ENCODE assay signal across 8 mouse cellular contexts in the genomic region with DNA sequence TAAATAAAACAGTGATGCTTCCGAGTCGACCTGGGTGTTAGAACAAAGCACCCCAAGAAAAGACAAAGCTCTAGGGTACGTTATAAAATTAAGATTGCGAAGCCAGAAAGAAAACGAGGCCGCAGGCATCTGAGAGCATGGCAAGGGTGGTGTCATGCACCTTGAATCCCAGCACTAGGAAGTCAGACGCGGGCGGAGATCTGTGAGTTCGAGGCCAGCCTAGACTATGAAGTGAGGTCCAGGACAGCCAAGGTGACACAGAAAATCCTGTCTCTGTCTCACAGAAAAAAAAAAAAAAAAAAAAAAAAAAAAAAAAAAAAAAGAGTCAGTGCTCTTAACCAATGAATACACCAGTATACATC. TPM values are rescaled to one million over a fixed set of nuclear protein-coding genes. Genes with fewer than 3 reads are reported as not detected.
DNase-seq lines count a peak whose midpoint lies in the region; ATAC-seq and TF ChIP-seq lines count a peak whose summit lies in the region.

No protein-coding gene starts in this region.

- ATAC-seq in heart, embryonic 13.5 days (ENCODE audit: extremely low read depth, insufficient number of reproducible peaks, low FRiP score, low TSS enrichment) = peak; percentile 2; the same call in 1 of the 2 replicates
- ATAC-seq in common myeloid progenitor, adult 5-6 weeks (replicated peaks; ENCODE audit: low read depth, poor library complexity, severe bottlenecking) = peak; percentile 5
- ATAC-seq in hindbrain, embryonic 12.5 days (ENCODE audit: low FRiP score) = peak; percentile 36; the same call in 1 of the 2 replicates
- peak; percentile 0; the same call in 1 of the 2 replicates for ATAC-seq in lung, postnatal 0 days
- peak; percentile 2; the same call in 1 of the 2 replicates for ATAC-seq in stomach, embryonic 15.5 days (ENCODE audit: insufficient read depth, low FRiP score, low read depth)

- peak overlapping the region; percentile 95; the same call in 1 of the 2 replicates for H3K27ac ChIP-seq in heart, embryonic 13.5 days (replicated peaks)
- H3K27ac ChIP-seq in hindbrain, embryonic 12.5 days = no peak overlapping the region
- no peak overlapping the region for H3K27ac ChIP-seq in lung, postnatal 0 days (ENCODE audit: low read length)
- 0 out of 2 replicates have a peak overlapping the region, but pooled peaks have one; percentile 51 for H3K27ac ChIP-seq in stomach, embryonic 15.5 days

- H3K27me3 ChIP-seq in heart, embryonic 13.5 days (replicated peaks) = no peaks in the 10 kb centered on the region
- H3K27me3 ChIP-seq in C2C12 (ENCODE audit: control insufficient read depth, insufficient read depth, insufficient read length) = no peaks in the 10 kb centered on the region
- H3K27me3 ChIP-seq in hindbrain, embryonic 12.5 days = no peaks in the 10 kb centered on the region
- no peaks in the 10 kb centered on the region for H3K27me3 ChIP-seq in lung, postnatal 0 days (replicated peaks; ENCODE audit: insufficient read depth, low read length)
- no peaks in the 10 kb centered on the region for H3K27me3 ChIP-seq in stomach, embryonic 15.5 days (replicated peaks)

- H3K79me3 ChIP-seq in C2C12 (ENCODE audit: low read depth) = peaks cover 30% of the 10 kb centered on the region

- 9% methylated on average over 10 of the region's 10 CpGs for WGBS in heart, embryonic 13.5 days
- WGBS in hindbrain, embryonic 12.5 days = 14% methylated on average over 10 of the region's 10 CpGs
- WGBS in lung, postnatal 0 days = 6% methylated on average over 10 of the region's 10 CpGs
- WGBS in stomach, embryonic 15.5 days = 8% methylated on average over 10 of the region's 10 CpGs

- H3K79me2 ChIP-seq in C2C12 (ENCODE audit: control insufficient read depth, insufficient read depth) = peaks cover 42% of the 10 kb centered on the region

- H3K9me3 ChIP-seq in heart, embryonic 13.5 days = peaks cover 12% of the 10 kb centered on the region
- no peaks in the 10 kb centered on the region for H3K9me3 ChIP-seq in hindbrain, embryonic 12.5 days (replicated peaks)
- no peaks in the 10 kb centered on the region for H3K9me3 ChIP-seq in lung, postnatal 0 days (ENCODE audit: low read length)
- no peaks in the 10 kb centered on the region for H3K9me3 ChIP-seq in stomach, embryonic 15.5 days

- H3K9ac ChIP-seq in heart, embryonic 13.5 days = peak overlapping the region; percentile 79
- H3K9ac ChIP-seq in hindbrain, embryonic 12.5 days = 0 out of 2 replicates have a peak overlapping the region, but pooled peaks have one; percentile 35
- H3K9ac ChIP-seq in lung, postnatal 0 days (replicated peaks; ENCODE audit: low read depth) = no peak overlapping the region
- H3K9ac ChIP-seq in stomach, embryonic 15.5 days = no peak overlapping the region

- H3K4me3 ChIP-seq in heart, embryonic 13.5 days = peak overlapping the region; percentile 85
- peak overlapping the region; percentile 25 for H3K4me3 ChIP-seq in C2C12 (ENCODE audit: insufficient read depth, poor library complexity, severe bottlenecking)
- peak overlapping the region; percentile 99 for H3K4me3 ChIP-seq in hindbrain, embryonic 12.5 days
- peak overlapping the region; percentile 38 for H3K4me3 ChIP-seq in lung, postnatal 0 days (ENCODE audit: low read depth, low read length)
- peak overlapping the region; percentile 97 for H3K4me3 ChIP-seq in stomach, embryonic 15.5 days (replicated peaks)

- TF ChIP-seq CTCF in C2C12 (IDR thresholded peaks at IDR 0.05; ENCODE audit: control insufficient read depth, insufficient read depth, insufficient read length) = no peak
- TF ChIP-seq CTCF in lung, postnatal 0 days (IDR thresholded peaks at IDR 0.05) = no peak

- H3K4me1 ChIP-seq in heart, embryonic 13.5 days = peaks cover 24% of the 10 kb centered on the region
- H3K4me1 ChIP-seq in hindbrain, embryonic 12.5 days = peaks cover 20% of the 10 kb centered on the region
- peaks cover 15% of the 10 kb centered on the region for H3K4me1 ChIP-seq in lung, postnatal 0 days (ENCODE audit: insufficient read depth, low read depth, low read length)
- H3K4me1 ChIP-seq in stomach, embryonic 15.5 days = peaks cover 11% of the 10 kb centered on the region

- TF ChIP-seq EP300 in lung, postnatal 0 days (IDR thresholded peaks at IDR 0.05) = no peak

- intact Hi-C loops in heart, postnatal 36 days (cut with DNase I) = loop anchor here (1.0 to 2.0 kb wide), 2 partner anchors 19 to 45 kb away; a partner anchor contains a TSS

- H3K4me2 ChIP-seq in heart, embryonic 13.5 days = peak overlapping the region; percentile 97
- H3K4me2 ChIP-seq in hindbrain, embryonic 12.5 days (replicated peaks) = peak overlapping the region; percentile 48
- H3K4me2 ChIP-seq in lung, postnatal 0 days (replicated peaks; ENCODE audit: low read depth, low read length) = peak overlapping the region; percentile 89
- peak overlapping the region; percentile 59 for H3K4me2 ChIP-seq in stomach, embryonic 15.5 days

- H3K36me3 ChIP-seq in heart, embryonic 13.5 days = peaks cover 15% of the 10 kb centered on the region
- peaks cover 5% of the 10 kb centered on the region for H3K36me3 ChIP-seq in C2C12 (ENCODE audit: control insufficient read depth, insufficient read depth)
- H3K36me3 ChIP-seq in hindbrain, embryonic 12.5 days = no peaks in the 10 kb centered on the region
- no peaks in the 10 kb centered on the region for H3K36me3 ChIP-seq in lung, postnatal 0 days (ENCODE audit: insufficient read depth, low read length)
- no peaks in the 10 kb centered on the region for H3K36me3 ChIP-seq in stomach, embryonic 15.5 days

- peak overlapping the region; percentile 6 for H3ac ChIP-seq in C2C12 (ENCODE audit: control insufficient read depth, insufficient read length, low read depth)

- no peak for DNase-seq in heart, postnatal 36 days
- DNase-seq in lung, postnatal 0 days (ENCODE audit: low spot score) = no peak
- no peak for DNase-seq in left cerebral cortex, adult 8-10 months (ENCODE audit: low spot score in 2 of 2)

TF ChIP-seq in C2C12, 6 proteins besides CTCF, POLR2A, EP300 and RAD21:
- TF ChIP-seq MAX (IDR thresholded peaks at IDR 0.05) (no peak), MYOG (IDR thresholded peaks at IDR 0.05; ENCODE audit: control insufficient read depth, extremely low read depth, insufficient read length) (no peak), FOSL1 (IDR thresholded peaks at IDR 0.05; ENCODE audit: insufficient read depth, low read length, poor library complexity, severe bottlenecking) (no peak), CEBPB (IDR thresholded peaks at IDR 0.05; ENCODE audit: low read depth) (no peak)
TF ChIP-seq in C2C12: peak in this region for 0.

RNA-seq across cellular contexts. Expression of a gene that starts 0.6 kb away (rescaled TPM):
- 9.7 and 11.7 TPM in 2 replicates for polyA plus RNA-seq in heart, embryonic 13.5 days (2015; fragmentation: Nextera tagmentation; extraction: Ambion mirVana)
- total RNA-seq in heart, postnatal 36 days (2021) = 10 to 100 TPM; 47.5 to 51.6 TPM
- 44.3 TPM for polyA plus RNA-seq in C2C12 (2012; fragmentation: generic; extraction: Trizol)
- total RNA-seq in common myeloid progenitor, adult 5-6 weeks (2017) = 31.6 and 42.4 TPM in 2 replicates
- polyA plus RNA-seq in hindbrain, embryonic 12.5 days (2016; fragmentation: Nextera tagmentation; extraction: Ambion mirVana) = 14.7 and 16.4 TPM in 2 replicates
- 9.7 and 9.8 TPM in 2 replicates for polyA plus RNA-seq in lung, postnatal 0 days (2015; fragmentation: Nextera tagmentation; extraction: Ambion mirVana)
- 11.3 and 12.7 TPM in 2 replicates for polyA plus RNA-seq in stomach, embryonic 15.5 days (2015; fragmentation: Nextera tagmentation; extraction: Ambion mirVana)
- total RNA-seq in left cerebral cortex, adult 8-10 months (2022) = 10 to 100 TPM; 57.8 to 60.1 (median 58.8) TPM

RNA-seq across cellular contexts. Expression of a gene that starts 20.1 kb away (rescaled TPM):
- 127 and 141 TPM in 2 replicates for polyA plus RNA-seq in heart, embryonic 13.5 days (2015; fragmentation: Nextera tagmentation; extraction: Ambion mirVana)
- total RNA-seq in heart, postnatal 36 days (2021) = 100 to 1,000 TPM; 106 to 115 TPM
- polyA plus RNA-seq in C2C12 (2012; fragmentation: generic; extraction: Trizol) = 279 TPM
- 529 and 635 TPM in 2 replicates for total RNA-seq in common myeloid progenitor, adult 5-6 weeks (2017)
- polyA plus RNA-seq in hindbrain, embryonic 12.5 days (2016; fragmentation: Nextera tagmentation; extraction: Ambion mirVana) = 219 and 230 TPM in 2 replicates
- polyA plus RNA-seq in lung, postnatal 0 days (2015; fragmentation: Nextera tagmentation; extraction: Ambion mirVana) = 186 and 199 TPM in 2 replicates
- polyA plus RNA-seq in stomach, embryonic 15.5 days (2015; fragmentation: Nextera tagmentation; extraction: Ambion mirVana) = 238 and 249 TPM in 2 replicates
- total RNA-seq in left cerebral cortex, adult 8-10 months (2022) = 100 to 1,000 TPM; 144 to 158 (median 146) TPM

RNA-seq across cellular contexts. Expression of a gene that starts 33.3 kb away (rescaled TPM):
- 55.0 and 57.2 TPM in 2 replicates for polyA plus RNA-seq in heart, embryonic 13.5 days (2015; fragmentation: Nextera tagmentation; extraction: Ambion mirVana)
- total RNA-seq in heart, postnatal 36 days (2021) = 10 to 100 TPM; 69.5 to 75.1 TPM
- 69.7 TPM for polyA plus RNA-seq in C2C12 (2012; fragmentation: generic; extraction: Trizol)
- 114 and 121 TPM in 2 replicates for total RNA-seq in common myeloid progenitor, adult 5-6 weeks (2017)
- 72.9 and 79.0 TPM in 2 replicates for polyA plus RNA-seq in hindbrain, embryonic 12.5 days (2016; fragmentation: Nextera tagmentation; extraction: Ambion mirVana)
- polyA plus RNA-seq in lung, postnatal 0 days (2015; fragmentation: Nextera tagmentation; extraction: Ambion mirVana) = 61.6 and 66.6 TPM in 2 replicates
- 76.4 and 78.2 TPM in 2 replicates for polyA plus RNA-seq in stomach, embryonic 15.5 days (2015; fragmentation: Nextera tagmentation; extraction: Ambion mirVana)
- total RNA-seq in left cerebral cortex, adult 8-10 months (2022) = 10 to 100 TPM; 49.9 to 59.6 (median 50.5) TPM

RNA-seq across cellular contexts. Expression of a gene that starts 39.4 kb away (rescaled TPM):
- 0.04 and 0.17 TPM in 2 replicates for polyA plus RNA-seq in heart, embryonic 13.5 days (2015; fragmentation: Nextera tagmentation; extraction: Ambion mirVana)
- under 1 TPM in 1 of 2 experiments, not detected in 1; 0.08 TPM for total RNA-seq in heart, postnatal 36 days (2021)
- 0.01 TPM for polyA plus RNA-seq in C2C12 (2012; fragmentation: generic; extraction: Trizol)
- 0.59 TPM in 1 of 2 replicates, not detected in the other for total RNA-seq in common myeloid progenitor, adult 5-6 weeks (2017)
- not detected in 2 replicates for polyA plus RNA-seq in hindbrain, embryonic 12.5 days (2016; fragmentation: Nextera tagmentation; extraction: Ambion mirVana)
- polyA plus RNA-seq in lung, postnatal 0 days (2015; fragmentation: Nextera tagmentation; extraction: Ambion mirVana) = 0.25 and 0.29 TPM in 2 replicates
- polyA plus RNA-seq in stomach, embryonic 15.5 days (2015; fragmentation: Nextera tagmentation; extraction: Ambion mirVana) = 0.21 and 0.30 TPM in 2 replicates
- not detected for total RNA-seq in left cerebral cortex, adult 8-10 months (2022)

RNA-seq across cellular contexts. Expression of a gene that starts 44.1 kb away (rescaled TPM):
- polyA plus RNA-seq in heart, embryonic 13.5 days (2015; fragmentation: Nextera tagmentation; extraction: Ambion mirVana) = 28.9 and 30.1 TPM in 2 replicates
- 10 to 100 TPM; 10.2 to 12.3 TPM for total RNA-seq in heart, postnatal 36 days (2021)
- polyA plus RNA-seq in C2C12 (2012; fragmentation: generic; extraction: Trizol) = 25.0 TPM
- 50.2 and 56.6 TPM in 2 replicates for total RNA-seq in common myeloid progenitor, adult 5-6 weeks (2017)
- 67.7 and 68.7 TPM in 2 replicates for polyA plus RNA-seq in hindbrain, embryonic 12.5 days (2016; fragmentation: Nextera tagmentation; extraction: Ambion mirVana)
- polyA plus RNA-seq in lung, postnatal 0 days (2015; fragmentation: Nextera tagmentation; extraction: Ambion mirVana) = 22.5 and 24.9 TPM in 2 replicates
- polyA plus RNA-seq in stomach, embryonic 15.5 days (2015; fragmentation: Nextera tagmentation; extraction: Ambion mirVana) = 45.8 and 48.1 TPM in 2 replicates
- total RNA-seq in left cerebral cortex, adult 8-10 months (2022) = 10 to 100 TPM; 13.8 to 14.5 (median 14.1) TPM

Comparison
In these comparisons a context has a peak if more than half of its experiments do, and no peak if none do; other contexts are left out.
1. H3K27ac ChIP-seq: peak in heart, embryonic 13.5 days (single experiment) and stomach, embryonic 15.5 days (single experiment); none in hindbrain, embryonic 12.5 days (single experiment) and lung, postnatal 0 days (single experiment).
2. H3K4me3 ChIP-seq: peak in every context shown above with its lines; median percentile 99 in hindbrain, embryonic 12.5 days; 97 in stomach, embryonic 15.5 days; 85 in heart, embryonic 13.5 days; 38 in lung, postnatal 0 days; 25 in C2C12.
3. H3K9ac ChIP-seq: peak in heart, embryonic 13.5 days (single experiment) and hindbrain, embryonic 12.5 days (single experiment); none in lung, postnatal 0 days (single experiment) and stomach, embryonic 15.5 days (single experiment).
4. Peak in every context shown above with its lines, with median percentiles within 50 percentile points of each other: ATAC-seq and H3K4me2 ChIP-seq.